Mouse (Mus musculus) stomach, adult 2 months (tissue): ENCODE results near the gene Fto. TPM values are rescaled to one million over a fixed set of nuclear protein-coding genes. Genes with fewer than 3 reads are reported as not detected.

Experiments used
- polyA plus RNA-seq: library from polyadenylated mRNA; depleted of rRNA; stranded (reverse); fragments of >200 nt; gene quantifications from 2 replicates; pipeline ENCODE4 v1.2.3, GENCODE M21; 2012; rRNA removed

Fto gene
- 6.7 and 6.9 TPM in 2 replicates for polyA plus RNA-seq

DNA sequence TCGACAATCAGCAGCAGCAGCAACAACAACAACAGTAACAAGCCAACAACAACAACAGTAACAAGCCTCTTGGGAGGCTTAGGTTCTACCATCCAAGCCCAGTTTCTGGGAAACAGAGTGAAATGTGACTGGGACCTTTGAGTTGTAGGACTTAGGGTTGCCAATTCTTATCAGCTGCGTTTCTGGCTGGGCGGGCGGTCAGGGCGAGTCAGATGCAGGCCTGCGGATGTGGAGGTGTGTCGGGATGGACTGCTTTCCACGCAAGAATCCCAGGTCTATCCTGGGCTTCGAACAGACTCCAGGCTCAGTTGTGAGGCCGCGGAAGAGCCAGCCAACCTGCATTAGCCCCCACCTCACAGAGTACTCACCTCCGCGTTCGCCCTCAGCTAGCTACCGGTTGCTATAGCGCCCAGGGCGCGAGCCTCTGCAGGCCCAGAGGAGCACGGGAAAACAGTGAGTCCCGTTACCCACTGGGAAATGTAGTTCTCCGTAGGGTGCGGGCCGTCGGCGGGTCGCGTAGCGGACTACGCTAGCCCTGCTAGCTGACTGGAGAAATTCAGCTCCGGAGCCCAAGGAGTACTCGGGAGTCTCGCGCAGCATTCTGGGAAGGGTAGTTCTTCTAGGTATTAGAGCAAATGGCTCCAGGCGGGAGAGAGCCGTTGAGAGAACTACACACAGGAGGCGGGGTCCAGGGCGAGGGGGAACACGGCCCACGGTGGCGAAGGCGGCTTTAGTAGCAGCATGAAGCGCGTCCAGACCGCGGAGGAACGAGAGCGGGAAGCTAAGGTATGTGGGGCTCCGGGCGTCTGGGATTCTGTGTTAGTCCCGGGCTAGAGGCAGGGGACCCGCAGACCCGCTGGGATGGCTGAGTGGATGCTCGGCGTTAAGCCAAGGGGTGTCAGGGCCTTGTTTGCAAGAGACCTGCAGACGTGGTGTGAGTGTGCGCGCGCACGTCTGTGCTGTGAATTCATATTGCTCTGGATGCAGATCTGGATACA, at the start of gene Fto, which contains the start of gene Rpgrip1l:
TSS of gene Fto (plus strand) at position 691 of the 998 bp plus-strand sequence.
TSS of gene Rpgrip1l (minus strand) at position 428 of the 998 bp plus-strand sequence.

Other genes with a start within 250 kb of the Fto start
- 3.5 and 3.6 TPM in 2 replicates for gene Rbl2, start 243.5 kb upstream of the Fto start, polyA plus RNA-seq
- gene Aktip, start 113.5 kb upstream of the Fto start, polyA plus RNA-seq = 10.3 and 13.1 TPM in 2 replicates
- 0.12 and 0.15 TPM in 2 replicates for gene Rpgrip1l, start 263 bp upstream of the Fto start, polyA plus RNA-seq